In genomic region chr17:67363377-67364070, GRCm38 (mm10) we compare ENCODE assay signal across 26 mouse cellular contexts. TPM values are rescaled to one million over a fixed set of nuclear protein-coding genes. Genes with fewer than 3 reads are reported as not detected.
"Had no signal": no experiment of that assay in that cellular context is flagged by ENCODE, and none has a peak within 500 bp of the region (broad histone marks: within the 10 kb centered on the region; RNA-seq: fewer than 3 reads in every experiment).

No protein-coding gene starts in this region.

- H3K4me1 ChIP-seq: heart, embryonic 10.5 days; heart, embryonic 15.5 days; hindbrain, embryonic 15.5 days; limb, embryonic 15.5 days had no signal

- H3K27ac ChIP-seq: heart, embryonic 10.5 days; heart, embryonic 13.5 days; heart, embryonic 15.5 days; hindbrain, embryonic 13.5 days; hindbrain, embryonic 15.5 days; hindbrain, postnatal 0 days; kidney, embryonic 15.5 days; kidney, postnatal 0 days; limb, embryonic 13.5 days; limb, embryonic 15.5 days had no signal

- H3K9ac ChIP-seq: forebrain, postnatal 0 days; heart, embryonic 13.5 days; heart, embryonic 15.5 days; hindbrain, embryonic 13.5 days; hindbrain, embryonic 15.5 days; kidney, embryonic 15.5 days; limb, embryonic 13.5 days; limb, embryonic 15.5 days had no signal

- ATAC-seq: forebrain, postnatal 0 days; hindbrain, postnatal 0 days; intestine, embryonic 16.5 days had no signal

- H3K27me3 ChIP-seq: heart, embryonic 13.5 days; heart, embryonic 15.5 days; hindbrain, embryonic 15.5 days; kidney, embryonic 15.5 days had no signal

- DNase-seq: forebrain, postnatal 0 days; gastrocnemius, postnatal 14 days; gastrocnemius, postnatal 36 days; heart, adult 18-20 months; heart, postnatal 14 days; heart, postnatal 36 days; kidney, adult 11 months; kidney, adult 2 months; kidney, adult 9 months; kidney, postnatal 14 days; kidney, postnatal 36 days; layer of hippocampus, adult 9-11 months; layer of hippocampus, postnatal 36 days; left cerebral cortex, postnatal 4 days had no signal

- H3K36me3 ChIP-seq: heart, embryonic 10.5 days; heart, embryonic 13.5 days; heart, embryonic 15.5 days; hindbrain, embryonic 13.5 days; hindbrain, embryonic 15.5 days; kidney, embryonic 15.5 days; limb, embryonic 13.5 days; limb, embryonic 15.5 days had no signal

- H3K4me3 ChIP-seq: heart, embryonic 10.5 days; heart, embryonic 13.5 days; heart, embryonic 15.5 days; hindbrain, embryonic 13.5 days; hindbrain, embryonic 15.5 days; kidney, embryonic 15.5 days; limb, embryonic 13.5 days; limb, embryonic 15.5 days had no signal

- H3K9me3 ChIP-seq: heart, embryonic 10.5 days; heart, embryonic 13.5 days; heart, embryonic 15.5 days; hindbrain, embryonic 13.5 days; hindbrain, embryonic 15.5 days; kidney, embryonic 15.5 days; limb, embryonic 13.5 days; limb, embryonic 15.5 days had no signal

- H3K4me2 ChIP-seq: heart, embryonic 13.5 days; heart, embryonic 15.5 days; hindbrain, embryonic 13.5 days; hindbrain, embryonic 15.5 days; kidney, embryonic 15.5 days; limb, embryonic 13.5 days; limb, embryonic 15.5 days had no signal

RNA-seq across cellular contexts. Expression of gene Ptprm, which starts 9.3 kb away (rescaled TPM):
- total RNA-seq: hematopoietic stem cell, adult 5-6 weeks had no signal
